Mouse (Mus musculus) heart, postnatal 0 days (tissue): ENCODE measurements around the gene Mpo. TPM values are rescaled to one million over a fixed set of nuclear protein-coding genes. Genes with fewer than 3 reads are reported as not detected.

Experiments used
- ATAC-seq: fragments of 200-750 bp; cut with Nextera tagmentation; 2 replicates; pipeline ENCODE4 v1.8.0; 2017; ENCODE audit warnings: low read depth, moderate number of reproducible peaks, moderate library complexity; ENCODE audit not compliant: insufficient read depth
- DNase-seq: peaks from one replicate; pipeline ENCODE4 v3.0.0-alpha.2; 2016; ENCODE audit warnings: low spot score
- H3K27ac ChIP-seq: fragments of 300-500 bp; sonication (generic); 2 replicates; pipeline ENCODE4 v1.5.1; 2014; ENCODE audit warnings: low read depth, mild to moderate bottlenecking
- H3K27me3 ChIP-seq: fragments of 300-500 bp; sonication (generic); 2 replicates; pipeline ENCODE4 v1.6.1; 2014; ENCODE audit warnings: low read length, mixed read lengths; ENCODE audit not compliant: control insufficient read depth, insufficient read depth
- H3K36me3 ChIP-seq: fragments of 300-500 bp; sonication (generic); replicated peaks from 2 replicates; pipeline ENCODE4 v1.6.1; 2014; ENCODE audit warnings: low read length, mixed read lengths; ENCODE audit not compliant: control insufficient read depth, insufficient read depth
- H3K4me1 ChIP-seq: fragments of 300-500 bp; sonication (generic); 2 replicates; pipeline ENCODE4 v1.6.1; 2014; ENCODE audit warnings: antibody characterized with exemption; ENCODE audit not compliant: control insufficient read depth, insufficient read depth
- H3K4me2 ChIP-seq: fragments of 300-500 bp; sonication (generic); 2 replicates; pipeline ENCODE4 v1.6.1; 2014; ENCODE audit warnings: low read depth, mild to moderate bottlenecking, low read length, moderate library complexity
- H3K4me3 ChIP-seq: fragments of 300-500 bp; sonication (generic); 2 replicates; pipeline ENCODE4 v1.5.1; 2014; ENCODE audit warnings: low read depth, low read length
- H3K9ac ChIP-seq: fragments of 300-500 bp; sonication (generic); replicated peaks from 2 replicates; pipeline ENCODE4 v1.6.1; 2014; ENCODE audit warnings: low read depth, low read length, mixed read lengths
- H3K9me3 ChIP-seq: fragments of 300-500 bp; sonication (generic); replicated peaks from 2 replicates; pipeline ENCODE4 v1.6.1; 2016; ENCODE audit warnings: low read length; ENCODE audit not compliant: control insufficient read depth
- CTCF ChIP-seq: IDR thresholded peaks from 2 replicates; pipeline ENCODE4 v1.5.1; 2016; ENCODE audit warnings: antibody characterized with exemption, control low read depth, low read depth
- EP300 ChIP-seq: IDR thresholded peaks from 2 replicates; pipeline ENCODE4 v1.6.1; 2016; ENCODE audit warnings: antibody characterized with exemption, low read depth
- WGBS: fragments of 180-500 bp; shearing (Covaris S2); extraction: QIAGEN DNeasy Blood & Tissue Kit; methylation state at CpG from one replicate; pipeline ENCODE4 v1.1.7; 2014; 5-methylcytosine and 5-hydroxymethylcytosine counted together
- polyA plus RNA-seq: library from polyadenylated mRNA; unstranded; fragments of >200 nt; fragmentation: Nextera tagmentation; extraction: Ambion mirVana; gene quantifications from 2 replicates; pipeline ENCODE4 v1.2.1, GENCODE M21; 2015
- total RNA-seq: library from RNA; depleted of rRNA; stranded (reverse); fragments of >200 nt; gene quantifications from 2 replicates; pipeline ENCODE4 v1.2.3, GENCODE M21; 2014; ENCODE audit warnings: low replicate concordance

The Mpo gene
- total and polyA plus RNA-seq, 2 experiments from 2014 or later = 0.36 to 2.6 TPM

DNA sequence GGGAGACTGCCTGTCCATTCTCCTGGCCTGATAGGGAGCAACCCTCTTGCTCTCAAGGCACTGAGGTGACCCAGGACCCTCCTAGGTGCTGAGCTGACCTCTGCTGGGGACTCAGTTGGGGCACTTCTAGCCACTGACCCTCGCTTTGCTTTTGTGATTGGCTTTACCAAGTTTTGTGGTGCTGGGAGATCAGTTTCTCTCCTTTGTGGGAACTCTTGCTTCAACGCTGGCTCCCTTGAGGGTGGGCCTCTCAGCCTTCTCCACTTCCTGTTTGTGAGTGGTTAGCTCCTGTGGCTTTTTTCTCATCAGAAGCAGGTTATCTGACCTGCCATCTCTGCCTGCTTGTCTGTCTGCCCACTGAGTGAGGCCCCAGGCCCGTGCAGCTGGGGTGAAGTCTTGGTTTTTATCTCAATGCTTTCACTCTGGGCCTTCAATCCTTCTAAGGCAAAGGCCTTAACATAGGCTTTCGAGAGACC, 41.9 kb upstream of the Mpo start:
- ATAC-seq (no peak), DNase-seq (no peak)
- Histone ChIP-seq H3K27ac (peak overlapping the region; percentile 83; the same call in 1 of the 2 replicates), H3K9me3 (no peaks in the 10 kb centered on the region), H3K4me1 (no peaks in the 10 kb centered on the region), H3K9ac (no peak overlapping the region; the same call in 1 of the 2 replicates), H3K4me2 (peak overlapping the region; percentile 24; the same call in 1 of the 2 replicates), H3K4me3 (peak overlapping the region; percentile 14; the same call in 1 of the 2 replicates), H3K36me3 (no peaks in the 10 kb centered on the region), H3K27me3 (no peaks in the 10 kb centered on the region)
- no peak for TF ChIP-seq CTCF
- TF ChIP-seq EP300 = no peak
- 52% methylated on average over 4 of the region's 4 CpGs for WGBS

DNA sequence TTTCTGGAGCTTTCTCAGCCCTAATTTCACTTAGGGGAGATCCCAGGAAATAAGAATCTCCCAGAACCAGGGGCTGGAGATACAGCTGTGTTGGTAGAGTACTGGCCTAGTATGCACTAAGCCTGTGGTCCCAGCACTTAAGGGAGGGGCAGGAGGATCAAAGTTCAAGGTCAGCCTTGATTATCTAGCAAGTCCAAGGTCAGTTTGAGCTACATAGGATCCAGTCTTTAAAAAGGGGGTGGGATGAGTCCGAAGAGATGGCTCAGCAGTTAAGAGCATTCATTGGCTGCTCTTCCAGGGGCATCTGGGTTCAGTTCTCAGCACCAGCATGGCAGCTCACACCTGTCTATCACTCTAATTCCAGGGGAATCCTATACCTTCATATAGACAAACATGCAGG, 41.1 kb upstream of the Mpo start:
- Histone ChIP-seq H3K9me3 (no peaks in the 10 kb centered on the region), H3K4me1 (no peaks in the 10 kb centered on the region), H3K4me3 (no peak overlapping the region), H3K9ac (no peak overlapping the region), H3K4me2 (peak overlapping the region; percentile 24; the same call in 1 of the 2 replicates), H3K27me3 (no peaks in the 10 kb centered on the region), H3K27ac (peak overlapping the region; percentile 52; the same call in 1 of the 2 replicates), H3K36me3 (no peaks in the 10 kb centered on the region)
- ATAC-seq (no peak), DNase-seq (no peak)
- 72% methylated on average over 1 of the region's 1 CpGs for WGBS
- TF ChIP-seq CTCF = no peak
- TF ChIP-seq EP300 = no peak

DNA sequence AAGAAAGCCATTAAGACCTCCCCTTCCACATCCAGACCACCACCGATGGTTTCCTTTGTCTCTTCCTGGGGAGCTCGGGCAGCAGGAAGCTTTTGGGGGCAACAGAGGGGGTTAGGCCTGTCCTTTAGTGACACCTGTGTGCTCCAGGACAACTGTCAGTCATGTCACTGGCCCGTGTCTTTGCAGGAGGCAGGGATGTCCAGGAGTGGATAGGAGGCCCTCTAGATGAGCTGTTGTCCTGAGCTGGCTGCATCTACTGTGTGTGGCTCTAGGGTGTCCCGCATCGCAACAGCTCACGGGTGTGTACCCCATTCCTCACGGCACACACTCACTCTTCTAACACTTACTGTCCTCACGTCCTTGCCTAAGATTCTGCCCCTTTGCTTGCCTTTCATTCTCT, 40.1 kb upstream of the Mpo start:
- WGBS = 68% methylated on average over 8 of the region's 8 CpGs
- no peak for DNase-seq
- no peaks in the 10 kb centered on the region for H3K27me3 ChIP-seq
- no peak for ATAC-seq
- TF ChIP-seq EP300 (no peak), CTCF (no peak)
- H3K9me3 ChIP-seq = no peaks in the 10 kb centered on the region
- H3K4me1 ChIP-seq = no peaks in the 10 kb centered on the region
- H3K27ac ChIP-seq = peak overlapping the region; percentile 38; the same call in 1 of the 2 replicates
- H3K36me3 ChIP-seq = no peaks in the 10 kb centered on the region
- H3K4me2 ChIP-seq = peak overlapping the region; percentile 38; the same call in 1 of the 2 replicates
- H3K4me3 ChIP-seq = no peak overlapping the region; the same call in 1 of the 2 replicates
- H3K9ac ChIP-seq = no peak overlapping the region

DNA sequence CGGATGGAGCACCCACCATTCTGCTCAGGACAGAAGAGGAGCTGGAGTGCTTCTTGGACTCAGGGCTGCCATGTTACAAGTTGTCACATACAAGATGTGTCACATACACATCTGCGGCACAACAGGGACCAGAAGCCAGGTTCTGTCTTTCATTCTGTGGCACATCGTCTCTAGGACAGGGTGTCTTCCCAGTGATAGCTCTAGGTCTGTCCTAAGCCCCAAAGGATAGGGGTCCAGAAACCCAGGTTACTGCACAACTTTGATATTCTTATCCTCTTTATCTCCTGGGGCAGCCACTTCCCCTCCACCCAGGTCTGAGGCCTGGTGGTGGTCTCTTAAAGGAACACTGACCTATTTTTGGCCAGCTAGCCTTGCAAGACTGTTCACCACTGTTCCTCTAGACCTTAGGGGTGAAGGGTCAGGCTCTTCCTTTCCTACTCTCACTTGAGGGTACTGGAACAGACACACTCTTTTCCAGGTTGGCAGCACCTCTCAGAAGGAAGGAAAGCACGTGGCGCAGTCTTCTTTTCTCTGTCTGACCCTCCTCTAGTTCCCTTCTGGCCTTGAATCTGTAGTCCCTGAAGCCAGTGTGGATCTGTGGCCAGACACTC, 39.4 kb upstream of the Mpo start:
- no peaks in the 10 kb centered on the region for H3K9me3 ChIP-seq
- DNase-seq = no peak
- 70% methylated on average over 5 of the region's 5 CpGs for WGBS
- H3K4me1 ChIP-seq = no peaks in the 10 kb centered on the region
- H3K27ac ChIP-seq = peak overlapping the region; percentile 38; the same call in 1 of the 2 replicates
- H3K4me3 ChIP-seq = no peak overlapping the region; the same call in 1 of the 2 replicates
- peak overlapping the region; percentile 38; the same call in 1 of the 2 replicates for H3K4me2 ChIP-seq
- no peak for ATAC-seq
- no peak overlapping the region for H3K9ac ChIP-seq
- H3K27me3 ChIP-seq = no peaks in the 10 kb centered on the region
- no peak for TF ChIP-seq EP300
- no peak for TF ChIP-seq CTCF
- H3K36me3 ChIP-seq = no peaks in the 10 kb centered on the region

DNA sequence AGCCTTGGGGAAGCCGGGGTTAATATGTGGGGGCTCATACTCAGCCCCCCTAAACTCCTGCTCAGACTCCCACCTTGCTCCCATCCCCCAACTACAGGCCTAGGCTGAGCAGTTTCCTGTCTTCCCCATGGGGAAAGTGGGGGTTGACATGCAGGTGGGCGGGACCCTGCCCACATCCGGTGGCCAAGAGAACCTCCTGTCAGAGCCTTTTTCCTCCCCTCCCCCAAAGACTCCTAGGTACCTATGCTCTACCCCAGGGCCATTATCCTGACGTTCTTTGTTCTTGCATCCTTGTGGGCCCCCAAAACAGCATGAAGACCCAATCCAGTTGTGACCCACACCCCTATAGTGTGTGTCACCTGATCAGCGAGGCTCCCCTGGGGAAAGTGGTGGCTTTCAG, 38.8 kb upstream of the Mpo start:
- TF ChIP-seq EP300 = no peak
- Histone ChIP-seq H3K27me3 (peaks cover 2% of the 10 kb centered on the region; the same call in 1 of the 2 replicates), H3K9ac (no peak overlapping the region), H3K4me2 (peak overlapping the region; percentile 38; the same call in 1 of the 2 replicates), H3K4me1 (no peaks in the 10 kb centered on the region), H3K4me3 (peak overlapping the region; percentile 9; the same call in 1 of the 2 replicates), H3K36me3 (no peaks in the 10 kb centered on the region), H3K27ac (peak overlapping the region; percentile 38; the same call in 1 of the 2 replicates), H3K9me3 (no peaks in the 10 kb centered on the region)
- DNase-seq (no peak), ATAC-seq (no peak)
- 51% methylated on average over 5 of the region's 5 CpGs for WGBS
